Mouse (Mus musculus): ENCODE results near the gene Cga. TPM values are rescaled to one million over a fixed set of nuclear protein-coding genes. Genes with fewer than 3 reads are reported as not detected.

The Cga gene
- not detected for total RNA-seq (2021)
- long read RNA-seq, result 0 reads

GRCm38 (mm10) chr4:34893479-34893878 is at the start of gene Cga:
TSS of gene Cga (plus strand) at chr4:34893779.
- no peak for DNase-seq (ENCODE audit: low spot score in 2 of 2)

DNA sequence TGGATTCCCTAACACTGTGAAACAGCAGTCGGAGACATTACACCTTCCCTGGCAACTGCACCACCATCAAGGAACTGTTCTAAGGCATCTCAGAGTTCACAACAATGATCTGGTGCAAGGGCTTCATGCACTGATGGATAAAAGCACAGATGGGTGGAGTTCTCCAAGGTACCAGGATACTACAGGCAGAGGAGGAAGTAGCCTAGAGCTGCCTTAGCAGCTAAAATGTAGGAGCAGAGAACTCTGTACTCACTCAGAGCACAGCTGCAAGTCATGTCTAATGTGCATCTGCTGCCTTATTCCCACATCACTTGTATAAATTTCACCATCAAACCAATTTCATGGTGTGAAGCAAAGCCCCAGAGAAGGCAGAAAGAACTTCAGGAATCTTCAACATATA is 49.7 kb upstream of the Cga start:
- no peak for DNase-seq (ENCODE audit: low spot score in 2 of 2)

- DNase-seq (ENCODE audit: low spot score in 2 of 2), result no peak
These were observed 45.8 kb upstream of the Cga start for GRCm38 (mm10) chr4:34847679-34848309.

GRCm38 (mm10) chr4:34850156-34850555 is 43.4 kb upstream of the Cga start:
- DNase-seq (ENCODE audit: low spot score in 2 of 2), result no peak

GRCm38 (mm10) chr4:34852051-34852450 is 41.5 kb upstream of the Cga start:
- DNase-seq (ENCODE audit: low spot score in 2 of 2), result no peak

DNA sequence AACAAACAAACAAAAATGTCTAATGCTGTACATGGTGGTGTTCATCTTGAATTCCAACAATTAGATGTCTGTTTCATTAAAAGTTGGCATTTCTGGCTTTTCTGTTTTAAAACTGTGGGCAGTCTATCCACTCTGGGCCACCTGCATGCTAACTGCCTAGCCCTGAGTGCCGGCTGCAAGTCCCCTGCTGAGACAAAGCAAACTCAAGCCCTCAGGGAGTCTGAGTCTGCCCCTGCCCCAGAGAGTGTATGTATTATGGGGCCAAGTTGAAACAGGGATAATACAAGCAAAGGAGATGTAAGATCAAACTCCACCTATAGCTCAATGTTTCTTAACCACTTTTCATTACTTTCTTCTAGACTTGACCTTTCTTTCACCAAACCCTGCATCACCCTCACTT is 37.6 kb upstream of the Cga start:
- DNase-seq (ENCODE audit: low spot score in 2 of 2), result no peak

- DNase-seq (ENCODE audit: low spot score in 2 of 2), result no peak
These were observed 34.7 kb upstream of the Cga start for GRCm38 (mm10) chr4:34858903-34859302.

GRCm38 (mm10) chr4:34859416-34859815 is 34.2 kb upstream of the Cga start:
- no peak for DNase-seq (ENCODE audit: low spot score in 2 of 2)

DNA sequence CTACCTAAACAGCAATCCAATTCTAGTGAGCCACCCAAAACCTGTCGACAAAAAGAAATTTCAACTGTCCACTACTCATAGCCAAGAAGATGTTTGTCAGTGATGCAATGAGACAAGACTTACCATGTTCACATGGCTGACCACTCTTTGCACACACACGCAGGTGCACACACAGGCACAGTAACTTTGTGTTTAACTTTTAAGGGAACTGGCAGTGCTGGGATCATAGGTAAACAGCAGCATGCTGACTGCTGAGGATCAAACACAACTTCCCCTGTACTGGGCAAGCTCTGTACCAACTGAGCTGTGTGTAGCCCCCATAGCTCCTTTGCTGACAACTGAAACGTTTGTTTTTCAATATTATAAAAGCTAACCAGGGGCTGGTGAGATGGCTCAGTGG is 32.1 kb upstream of the Cga start:
- DNase-seq (ENCODE audit: low spot score in 2 of 2), result no peak

GRCm38 (mm10) chr4:34869813-34870212 is 23.8 kb upstream of the Cga start:
- no peak for DNase-seq (ENCODE audit: low spot score in 2 of 2)

DNA sequence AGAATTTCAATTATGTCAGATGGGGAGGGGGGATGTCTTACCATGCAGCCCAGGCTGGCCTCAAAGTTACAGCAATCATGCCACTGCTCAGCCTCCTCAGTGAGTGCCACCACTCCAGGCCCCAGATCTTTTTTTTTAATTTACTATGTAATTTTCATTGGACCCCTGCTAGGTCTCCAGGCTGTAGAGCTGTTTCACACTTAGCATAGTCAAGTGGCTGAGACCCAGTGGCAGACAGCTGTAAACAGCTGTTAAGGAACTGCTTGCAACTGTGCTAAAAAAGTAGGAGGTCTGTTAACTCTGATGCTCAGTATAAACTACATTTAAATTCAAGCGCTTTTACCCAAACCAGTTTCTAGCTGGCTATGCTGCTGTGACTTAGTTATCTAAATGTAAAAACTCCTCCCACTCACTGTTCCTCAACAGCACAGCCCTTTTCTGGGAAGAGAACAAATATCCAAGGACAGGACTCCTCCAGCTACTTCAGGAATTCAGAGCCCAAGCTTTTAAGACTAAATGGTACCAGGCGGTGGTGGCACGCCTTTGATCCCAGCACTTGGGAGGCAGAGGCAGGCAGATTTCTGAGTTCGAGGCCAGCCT is 20.6 kb upstream of the Cga start:
- no peak for DNase-seq (ENCODE audit: low spot score in 2 of 2)

GRCm38 (mm10) chr4:34874234-34874633 is 19.3 kb upstream of the Cga start:
- no peak for DNase-seq (ENCODE audit: low spot score in 2 of 2)

GRCm38 (mm10) chr4:34880921-34881650 is 12.5 kb upstream of the Cga start:
- no peak for DNase-seq (ENCODE audit: low spot score in 2 of 2)

- no peak for DNase-seq (ENCODE audit: low spot score in 2 of 2)
These were observed 11.7 kb upstream of the Cga start for GRCm38 (mm10) chr4:34881851-34882250.

- DNase-seq (ENCODE audit: low spot score in 2 of 2), result peak in 1 of 2 experiments; percentile 53
These were observed 11.2 kb upstream of the Cga start for GRCm38 (mm10) chr4:34882291-34882769.

DNA sequence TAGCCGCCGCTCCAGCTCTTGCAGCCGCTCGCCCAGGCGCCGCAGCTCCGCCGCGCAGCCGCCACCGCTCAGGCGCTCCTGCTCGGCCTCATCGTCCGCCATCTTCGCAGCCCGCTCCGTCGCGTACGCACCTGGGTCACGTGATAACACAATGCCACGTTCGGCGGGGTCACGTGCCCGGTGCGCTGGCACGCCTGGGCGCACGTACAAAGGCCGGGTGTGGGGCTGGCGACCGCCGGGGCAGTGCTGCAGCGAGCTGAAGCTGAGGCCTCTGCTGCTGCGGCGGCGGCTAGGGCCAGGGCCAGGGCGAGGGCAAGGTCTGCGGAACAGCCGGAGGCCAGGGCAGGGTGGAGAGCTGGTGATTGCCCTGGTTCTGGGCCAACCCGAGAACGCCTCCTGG is 10.8 kb upstream of the Cga start, which contains the start of gene Zfp292:
Zfp292 (minus strand) TSS at position 143 of the 400 bp plus-strand sequence.
- DNase-seq (ENCODE audit: low spot score in 2 of 2), result peak; percentile 93 to 97

- DNase-seq (ENCODE audit: low spot score in 2 of 2), result peak in 1 of 2 experiments; percentile 2
These were observed 10.1 kb upstream of the Cga start for GRCm38 (mm10) chr4:34883366-34884029.

GRCm38 (mm10) chr4:34885631-34886351 is 7.8 kb upstream of the Cga start:
- no peak for DNase-seq (ENCODE audit: low spot score in 2 of 2)

- peak; percentile 67 to 80 for DNase-seq (ENCODE audit: low spot score in 2 of 2)
These were observed 7.0 kb upstream of the Cga start for GRCm38 (mm10) chr4:34886490-34887111.

DNA sequence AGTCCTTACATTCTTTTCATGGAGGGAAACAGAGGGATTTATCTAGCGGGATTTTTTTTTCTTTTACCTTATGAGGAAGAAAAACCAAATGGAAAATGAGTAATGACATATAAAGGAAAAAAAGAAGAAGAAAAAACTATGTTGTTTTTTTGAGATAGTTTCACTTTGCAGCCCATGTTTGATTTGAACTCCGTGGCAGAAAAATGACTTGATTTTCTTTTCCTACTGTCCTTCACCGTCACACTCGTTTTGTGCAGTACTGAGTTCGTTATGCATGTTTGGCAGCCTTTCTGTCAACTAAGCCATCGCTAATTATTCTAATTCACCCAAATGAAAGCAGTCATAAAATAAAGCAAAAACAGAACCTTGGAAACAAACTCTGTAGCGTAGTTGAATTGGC is 6.3 kb upstream of the Cga start:
- no peak for DNase-seq (ENCODE audit: low spot score in 2 of 2)

All from layer of hippocampus, adult 18-20 months (tissue).